In genomic region chr3:3751596-3752251, GRCm38 (mm10) we compare ENCODE assay signal across 8 mouse cellular contexts.
DNase-seq lines count a peak whose midpoint lies in the region; ATAC-seq lines count a peak whose summit lies in the region.

No protein-coding gene starts in this region.

- DNase-seq in left cerebral cortex, adult 11 months (ENCODE audit: low spot score): peak; percentile 6
- DNase-seq in left cerebral cortex, adult 8-10 months (ENCODE audit: low spot score in 2 of 2): no peak
- DNase-seq in MN1 (ENCODE audit: low spot score): peak; percentile 38
- DNase-seq in c-Kit-positive CD71-positive TER-119-negative erythroid progenitor cells, embryonic 14.5 days (ENCODE audit: low read depth): peak; percentile 1
- peak; percentile 8 to 42 for DNase-seq in layer of hippocampus, postnatal 10 days (ENCODE audit: low spot score in 2 of 2)
- no peak for DNase-seq in ovary, postnatal 36 days (ENCODE audit: low spot score)
- no peak for DNase-seq in spleen, postnatal 10 days (ENCODE audit: low spot score in 2 of 2)

- ATAC-seq in inflammation-experienced regulatory T-cells, adult 6 months: no peak

Comparison
In these comparisons a context has a peak if more than half of its experiments do, and no peak if none do; other contexts are left out.
1. DNase-seq: peak in left cerebral cortex, adult 11 months (single experiment), MN1 (single experiment), c-Kit-positive CD71-positive TER-119-negative erythroid progenitor cells, embryonic 14.5 days (single experiment) and layer of hippocampus, postnatal 10 days (2 of 2); none in left cerebral cortex, adult 8-10 months (0 of 2), ovary, postnatal 36 days (single experiment) and spleen, postnatal 10 days (0 of 2).